Mouse (Mus musculus): ENCODE results near the gene Crtc2. TPM values are rescaled to one million over a fixed set of nuclear protein-coding genes. Genes with fewer than 3 reads are reported as not detected.

Crtc2 gene
- polyA plus RNA-seq, 1 experiment from 2014 or later: 8.9 TPM

DNA sequence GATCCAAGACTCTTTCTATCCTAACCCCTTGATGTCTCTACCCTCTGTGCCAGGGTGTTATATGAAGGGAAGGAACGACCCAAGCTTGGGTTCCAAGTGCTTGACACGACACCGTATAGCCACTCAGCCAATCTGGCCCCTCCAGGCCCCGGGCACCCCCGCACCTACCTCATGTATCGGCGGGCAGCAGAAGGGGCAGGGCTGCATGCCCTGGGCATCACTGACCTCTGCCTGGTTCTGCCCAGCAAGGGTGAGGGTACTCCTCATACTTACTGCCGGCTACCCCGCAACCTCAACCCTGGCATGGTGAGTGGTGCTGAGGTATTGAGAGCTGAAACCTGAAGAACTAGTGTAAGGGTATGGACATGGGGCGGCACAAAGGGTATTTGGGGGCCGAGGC lies 14.2 kb downstream of the Crtc2 start:
- Histone ChIP-seq H3K4me1 (replicated peaks; ENCODE audit: control insufficient read depth, insufficient read depth) (0 out of 2 replicates have a peak, but pooled peaks cover 4% of the 10 kb centered on the region), H3K4me3 (ENCODE audit: low read depth, low read length) (no peak overlapping the region), H3K27ac (replicated peaks) (no peak overlapping the region), H3K27me3 (ENCODE audit: control insufficient read depth, insufficient read depth, low read length) (no peaks in the 10 kb centered on the region), H3K9me3 (ENCODE audit: control insufficient read depth, low read length) (no peaks in the 10 kb centered on the region), H3K9ac (ENCODE audit: low read length) (no peak overlapping the region), H3K4me2 (replicated peaks; ENCODE audit: low read depth) (no peak overlapping the region), H3K36me3 (ENCODE audit: control insufficient read depth, insufficient read depth, low read length) (peaks cover 11% of the 10 kb centered on the region)
- TF ChIP-seq CTCF (IDR thresholded peaks at IDR 0.05; ENCODE audit: low read depth) (no peak), EP300 (optimal IDR thresholded peaks at IDR 0.05) (no peak)
- DNase-seq (ENCODE audit: low spot score) (no peak), ATAC-seq (ENCODE audit: low FRiP score, low TSS enrichment) (no peak)
- 97% methylated on average over 11 of the region's 11 CpGs for WGBS

DNA sequence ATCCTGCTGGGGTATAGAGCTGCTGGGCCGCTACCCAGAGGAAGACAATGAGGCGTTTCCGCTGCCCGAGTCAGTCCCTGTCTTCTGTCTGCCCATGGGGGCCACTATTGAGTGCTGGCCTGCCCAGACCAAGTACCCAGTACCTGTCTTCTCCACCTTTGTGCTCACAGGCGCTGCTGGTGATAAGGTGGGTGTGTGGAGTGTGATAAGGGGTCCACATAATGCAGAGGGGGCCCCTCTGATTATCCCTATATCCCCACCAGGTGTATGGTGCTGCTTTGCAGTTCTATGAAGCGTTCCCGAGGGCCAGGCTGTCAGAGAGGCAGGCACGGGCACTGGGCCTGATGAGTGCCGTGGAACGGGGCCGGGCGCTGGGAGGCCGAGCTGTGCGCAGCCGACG lies 15.0 kb downstream of the Crtc2 start:
- ATAC-seq (ENCODE audit: low FRiP score, low TSS enrichment) (no peak), DNase-seq (ENCODE audit: low spot score) (no peak)
- Histone ChIP-seq H3K27ac (replicated peaks) (no peak overlapping the region), H3K4me2 (replicated peaks; ENCODE audit: low read depth) (no peak overlapping the region), H3K4me3 (ENCODE audit: low read depth, low read length) (no peak overlapping the region), H3K9ac (ENCODE audit: low read length) (no peak overlapping the region), H3K9me3 (ENCODE audit: control insufficient read depth, low read length) (no peaks in the 10 kb centered on the region), H3K4me1 (replicated peaks; ENCODE audit: control insufficient read depth, insufficient read depth) (0 out of 2 replicates have a peak, but pooled peaks cover 4% of the 10 kb centered on the region), H3K36me3 (ENCODE audit: control insufficient read depth, insufficient read depth, low read length) (peaks cover 7% of the 10 kb centered on the region; the same call in 1 of the 2 replicates), H3K27me3 (ENCODE audit: control insufficient read depth, insufficient read depth, low read length) (no peaks in the 10 kb centered on the region)
- TF ChIP-seq CTCF (IDR thresholded peaks at IDR 0.05; ENCODE audit: low read depth): no peak
- no peak for TF ChIP-seq EP300 (optimal IDR thresholded peaks at IDR 0.05)
- 86% methylated on average over 16 of the region's 16 CpGs for WGBS

DNA sequence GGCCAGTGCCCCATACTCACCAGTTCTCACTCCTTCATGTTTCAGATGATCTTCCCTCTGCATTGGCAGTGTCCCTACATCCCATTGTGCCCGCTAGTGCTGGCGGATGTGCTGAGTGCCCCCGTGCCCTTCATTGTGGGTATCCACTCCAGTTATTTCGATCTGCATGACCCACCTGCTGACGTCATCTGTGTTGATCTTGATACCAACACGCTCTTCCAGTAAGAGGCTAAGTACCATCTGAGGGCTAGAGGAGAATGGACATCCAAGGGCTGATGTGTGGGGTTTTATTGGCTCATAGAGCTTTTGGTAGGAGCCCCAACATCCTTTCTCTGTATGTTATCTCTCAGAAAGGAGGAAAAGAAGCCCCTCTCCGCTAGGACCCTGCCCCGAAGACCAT lies 16.8 kb downstream of the Crtc2 start:
- Histone ChIP-seq H3K27ac (replicated peaks) (no peak overlapping the region), H3K9me3 (ENCODE audit: control insufficient read depth, low read length) (no peaks in the 10 kb centered on the region), H3K36me3 (ENCODE audit: control insufficient read depth, insufficient read depth, low read length) (peaks cover 7% of the 10 kb centered on the region; the same call in 1 of the 2 replicates), H3K9ac (ENCODE audit: low read length) (no peak overlapping the region), H3K27me3 (ENCODE audit: control insufficient read depth, insufficient read depth, low read length) (no peaks in the 10 kb centered on the region), H3K4me3 (ENCODE audit: low read depth, low read length) (no peak overlapping the region), H3K4me1 (replicated peaks; ENCODE audit: control insufficient read depth, insufficient read depth) (0 out of 2 replicates have a peak, but pooled peaks cover 4% of the 10 kb centered on the region), H3K4me2 (replicated peaks; ENCODE audit: low read depth) (no peak overlapping the region)
- ATAC-seq (ENCODE audit: low FRiP score, low TSS enrichment) (no peak), DNase-seq (ENCODE audit: low spot score) (no peak)
- TF ChIP-seq CTCF (IDR thresholded peaks at IDR 0.05; ENCODE audit: low read depth): no peak
- no peak for TF ChIP-seq EP300 (optimal IDR thresholded peaks at IDR 0.05)
- WGBS: 89% methylated on average over 8 of the region's 8 CpGs

DNA sequence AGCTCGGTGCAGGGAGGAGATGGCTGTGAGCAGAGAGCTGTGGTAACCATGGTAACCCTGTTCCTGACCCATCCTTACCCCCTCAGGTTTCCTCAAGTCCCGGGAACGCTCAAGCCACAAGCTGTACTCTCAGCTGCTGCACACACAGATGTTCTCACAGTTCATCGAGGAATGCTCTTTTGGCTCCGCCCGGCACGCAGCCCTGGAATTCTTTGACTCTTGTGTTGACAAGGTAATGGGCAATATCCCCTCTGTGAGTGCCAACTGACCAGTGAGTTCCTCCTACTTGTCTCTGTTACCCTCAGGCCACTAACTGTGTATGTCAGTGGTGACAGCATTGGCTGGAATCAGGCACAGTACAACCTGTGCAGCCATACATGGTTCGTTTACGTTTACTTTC lies 18.2 kb downstream of the Crtc2 start:
- Histone ChIP-seq H3K36me3 (ENCODE audit: control insufficient read depth, insufficient read depth, low read length) (peaks cover 7% of the 10 kb centered on the region), H3K27me3 (ENCODE audit: control insufficient read depth, insufficient read depth, low read length) (no peaks in the 10 kb centered on the region), H3K4me2 (replicated peaks; ENCODE audit: low read depth) (no peak overlapping the region), H3K9me3 (ENCODE audit: control insufficient read depth, low read length) (no peaks in the 10 kb centered on the region), H3K9ac (ENCODE audit: low read length) (no peak overlapping the region), H3K4me1 (replicated peaks; ENCODE audit: control insufficient read depth, insufficient read depth) (no peaks in the 10 kb centered on the region), H3K4me3 (ENCODE audit: low read depth, low read length) (no peak overlapping the region), H3K27ac (replicated peaks) (no peak overlapping the region)
- ATAC-seq (ENCODE audit: low FRiP score, low TSS enrichment) (no peak), DNase-seq (ENCODE audit: low spot score) (no peak)
- TF ChIP-seq EP300 (optimal IDR thresholded peaks at IDR 0.05) (no peak), CTCF (IDR thresholded peaks at IDR 0.05; ENCODE audit: low read depth) (no peak)
- 57% methylated on average over 9 of the region's 9 CpGs for WGBS

DNA sequence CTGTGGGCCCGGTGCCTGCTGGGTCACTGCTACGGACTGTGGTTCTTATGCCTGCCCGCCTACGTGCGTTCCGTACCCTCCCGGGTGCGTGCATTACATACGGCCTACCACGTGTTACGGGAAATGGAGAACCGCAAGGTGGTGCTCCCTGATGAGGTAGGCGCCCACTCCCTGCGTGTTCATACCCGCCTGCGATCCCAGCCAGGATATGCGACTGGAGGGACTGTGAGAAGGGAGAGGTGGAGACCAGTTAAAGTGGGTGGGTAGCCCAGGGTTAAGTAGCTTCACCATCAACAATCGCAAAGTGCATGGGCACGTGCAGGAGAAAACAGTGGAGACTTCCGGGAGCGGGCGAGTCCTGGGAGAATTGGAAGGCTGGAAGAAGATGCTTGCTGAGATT lies 19.9 kb downstream of the Crtc2 start:
- no peak; the same call in 1 of the 2 replicates for ATAC-seq (ENCODE audit: low FRiP score, low TSS enrichment)
- Histone ChIP-seq H3K27ac (replicated peaks) (no peak overlapping the region), H3K9ac (ENCODE audit: low read length) (no peak overlapping the region), H3K4me3 (ENCODE audit: low read depth, low read length) (no peak overlapping the region), H3K4me2 (replicated peaks; ENCODE audit: low read depth) (no peak overlapping the region), H3K36me3 (ENCODE audit: control insufficient read depth, insufficient read depth, low read length) (peaks cover 7% of the 10 kb centered on the region; the same call in 1 of the 2 replicates), H3K4me1 (replicated peaks; ENCODE audit: control insufficient read depth, insufficient read depth) (no peaks in the 10 kb centered on the region), H3K9me3 (ENCODE audit: control insufficient read depth, low read length) (no peaks in the 10 kb centered on the region), H3K27me3 (ENCODE audit: control insufficient read depth, insufficient read depth, low read length) (no peaks in the 10 kb centered on the region)
- WGBS: 92% methylated on average over 22 of the region's 22 CpGs
- no peak for DNase-seq (ENCODE audit: low spot score)
- TF ChIP-seq EP300 (optimal IDR thresholded peaks at IDR 0.05) (no peak), CTCF (IDR thresholded peaks at IDR 0.05; ENCODE audit: low read depth) (no peak)

DNA sequence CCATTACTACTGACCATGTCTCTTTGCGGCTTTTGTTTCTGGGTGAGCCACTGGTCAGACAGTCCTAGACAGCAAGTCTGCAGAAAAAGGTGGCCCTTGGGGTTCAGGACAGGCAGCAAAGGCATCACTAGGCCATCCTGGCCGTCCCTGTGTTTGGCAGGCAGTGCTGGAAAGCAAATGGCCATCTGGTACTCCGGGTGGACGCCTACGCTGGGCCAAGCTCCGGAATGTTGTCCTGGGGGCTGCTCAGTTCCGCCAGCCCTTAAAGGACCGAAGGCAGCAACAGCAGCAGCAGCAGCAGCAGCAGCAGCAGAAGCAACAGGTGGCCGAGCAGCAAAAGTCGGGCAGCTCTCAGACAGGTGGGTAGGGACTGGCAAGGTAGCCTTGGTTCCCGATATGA lies 21.3 kb downstream of the Crtc2 start:
- Histone ChIP-seq H3K27ac (replicated peaks) (no peak overlapping the region), H3K9me3 (ENCODE audit: control insufficient read depth, low read length) (no peaks in the 10 kb centered on the region), H3K27me3 (ENCODE audit: control insufficient read depth, insufficient read depth, low read length) (no peaks in the 10 kb centered on the region), H3K4me3 (ENCODE audit: low read depth, low read length) (no peak overlapping the region), H3K9ac (ENCODE audit: low read length) (no peak overlapping the region), H3K4me2 (replicated peaks; ENCODE audit: low read depth) (no peak overlapping the region), H3K36me3 (ENCODE audit: control insufficient read depth, insufficient read depth, low read length) (peaks cover 7% of the 10 kb centered on the region; the same call in 1 of the 2 replicates), H3K4me1 (replicated peaks; ENCODE audit: control insufficient read depth, insufficient read depth) (no peaks in the 10 kb centered on the region)
- 88% methylated on average over 11 of the region's 11 CpGs for WGBS
- DNase-seq (ENCODE audit: low spot score) (no peak), ATAC-seq (ENCODE audit: low FRiP score, low TSS enrichment) (no peak)
- no peak for TF ChIP-seq EP300 (optimal IDR thresholded peaks at IDR 0.05)
- TF ChIP-seq CTCF (IDR thresholded peaks at IDR 0.05; ENCODE audit: low read depth): no peak
